Mouse (Mus musculus) heart, postnatal 10 days (tissue): ENCODE measurements around the gene Hmga1b. TPM values are rescaled to one million over a fixed set of nuclear protein-coding genes. Genes with fewer than 3 reads are reported as not detected.

Source experiments
- DNase-seq, 2 experiments: peaks; one replicate each; pipeline ENCODE4 v3.0.0; 2021
- intact Hi-C: fragments of 180-260 bp; cut with DNase I; formaldehyde crosslinking; loops from one replicate; pipeline ENCODE4 v1.15.1; 2025
- total RNA-seq, 2 experiments: library from RNA; stranded (reverse); gene quantifications; 2 replicates each; pipeline ENCODE4 v1.2.3; 2021

Hmga1b gene
- total RNA-seq, 2 experiments from 2014 or later, result 20.1 to 21.0 TPM

GRCm38 (mm10) chr11:120808010-120808409 is 45.4 kb downstream of the Hmga1b start:
- intact Hi-C loops, result no loop called here
- no peak for DNase-seq

GRCm38 (mm10) chr11:120812068-120812467 is 49.5 kb downstream of the Hmga1b start:
- no peak for DNase-seq
- intact Hi-C loops, result no loop called here

Other genes with a start within 250 kb of the Hmga1b start
- 1 to 10 TPM; 2.4 to 3.1 TPM for gene Gcgr, start 232.1 kb upstream of the Hmga1b start, total RNA-seq
- gene Mcrip1, start 213.1 kb upstream of the Hmga1b start, total RNA-seq, result 10 to 100 TPM; 70.5 to 72.7 TPM
- gene Ppp1r27, start 211.7 kb upstream of the Hmga1b start, total RNA-seq, result under 1 TPM in 1 of 2 experiments, not detected in 1; 0.60 TPM
- 100 to 1,000 TPM; 306 to 311 TPM for gene P4hb, start 189.5 kb upstream of the Hmga1b start, total RNA-seq
- gene Arhgdia, start 181.2 kb upstream of the Hmga1b start, total RNA-seq, result 100 to 1,000 TPM; 236 to 257 TPM
- 10 to 100 TPM; 86.1 to 88.3 TPM for gene Alyref, start 164.4 kb upstream of the Hmga1b start, total RNA-seq
- gene Anapc11, start 164.4 kb upstream of the Hmga1b start, total RNA-seq, result 100 to 1,000 TPM in 1 of 2 experiments, 10 to 100 TPM in 1; 95.1 to 105 TPM
- gene Npb, start 154.3 kb upstream of the Hmga1b start, total RNA-seq, result under 1 TPM; 0.55 to 0.98 TPM
- 10 to 100 TPM; 39.7 to 45.8 TPM for gene Pcyt2, start 144.9 kb upstream of the Hmga1b start, total RNA-seq
- 10 to 100 TPM; 11.9 to 12.5 TPM for gene Sirt7, start 137.6 kb upstream of the Hmga1b start, total RNA-seq
- 10 to 100 TPM; 24.2 to 27.0 TPM for gene Mafg, start 129.2 kb upstream of the Hmga1b start, total RNA-seq
- gene Pycr1, start 119.0 kb upstream of the Hmga1b start, total RNA-seq, result 1 to 10 TPM; 4.8 to 5.5 TPM
- gene Myadml2, start 114.6 kb upstream of the Hmga1b start, total RNA-seq, result 10 to 100 TPM; 38.0 to 41.6 TPM
- gene Notum, start 101.6 kb upstream of the Hmga1b start, total RNA-seq, result under 1 TPM in 1 of 2 experiments, not detected in 1; 0.12 TPM
- 10 to 100 TPM; 52.8 to 53.0 TPM for gene Aspscr1, start 89.8 kb upstream of the Hmga1b start, total RNA-seq
- 10 to 100 TPM; 38.1 to 40.6 TPM for gene Cenpx, start 49.1 kb upstream of the Hmga1b start, total RNA-seq
- gene Lrrc45, start 48.9 kb upstream of the Hmga1b start, total RNA-seq, result 10 to 100 TPM in 1 of 2 experiments, 1 to 10 TPM in 1; 9.7 to 10.1 TPM
- gene Rac3, start 41.3 kb upstream of the Hmga1b start, total RNA-seq, result 1 to 10 TPM; 1.4 to 1.7 TPM
- gene Dcxr, start 35.5 kb upstream of the Hmga1b start, total RNA-seq, result 1 to 10 TPM; 3.2 to 4.1 TPM
- 10 to 100 TPM in 1 of 2 experiments, 1 to 10 TPM in 1; 8.3 to 14.4 TPM for gene Cbr2, start 30.7 kb upstream of the Hmga1b start, total RNA-seq
- gene Rfng, start 21.4 kb downstream of the Hmga1b start, total RNA-seq, result 10 to 100 TPM; 12.2 to 12.5 TPM
- gene Gps1, start 21.5 kb downstream of the Hmga1b start, total RNA-seq, result 10 to 100 TPM; 61.7 to 69.1 TPM
- 10 to 100 TPM; 33.1 to 34.8 TPM for gene Dus1l, start 33.6 kb downstream of the Hmga1b start, total RNA-seq
- gene Fasn, start 61.8 kb downstream of the Hmga1b start, total RNA-seq, result 10 to 100 TPM; 27.4 to 33.8 TPM
- gene Ccdc57, start 170.1 kb downstream of the Hmga1b start, total RNA-seq, result 1 to 10 TPM; 1.7 to 1.8 TPM
- 1 to 10 TPM; 4.0 to 4.4 TPM for gene Slc16a3, start 185.7 kb downstream of the Hmga1b start, total RNA-seq
- gene Csnk1d, start 228.5 kb downstream of the Hmga1b start, total RNA-seq, result 10 to 100 TPM; 86.0 to 89.5 TPM